9 mouse cellular contexts compared by ENCODE assay signal in genomic region chr5:25497720-25498345, GRCm38 (mm10). TPM values are rescaled to one million over a fixed set of nuclear protein-coding genes. Genes with fewer than 3 reads are reported as not detected.
DNase-seq lines count a peak whose midpoint lies in the region; ATAC-seq and TF ChIP-seq lines count a peak whose summit lies in the region.
"Had no signal": no experiment of that assay in that cellular context is flagged by ENCODE, and none has a peak within 500 bp of the region (broad histone marks: within the 10 kb centered on the region; RNA-seq: fewer than 3 reads in every experiment).

No protein-coding gene starts in this region.

- under 1% methylated on average over 78 of the region's 78 CpGs for WGBS in forebrain, embryonic 15.5 days
- WGBS in hindbrain, embryonic 10.5 days: under 1% methylated on average over 78 of the region's 78 CpGs
- WGBS in lung, postnatal 0 days: 4% methylated on average over 72 of the region's 78 CpGs

- H3K27ac ChIP-seq in ES-E14 (ENCODE audit: insufficient read depth, low read depth, low read length, poor library complexity, severe bottlenecking): peak overlapping the region; percentile 92
- H3K27ac ChIP-seq in forebrain, embryonic 15.5 days (replicated peaks): peak overlapping the region; percentile 99
- peak overlapping the region; percentile 98 for H3K27ac ChIP-seq in hindbrain, embryonic 10.5 days
- peak overlapping the region; percentile 100 for H3K27ac ChIP-seq in lung, postnatal 0 days (ENCODE audit: low read length)

- peak; percentile 23 for ATAC-seq in forebrain, embryonic 15.5 days (replicated peaks)
- peak; percentile 19 for ATAC-seq in lung, postnatal 0 days

- peak overlapping the region; percentile 96 for H3K4me3 ChIP-seq in ES-E14 (ENCODE audit: insufficient read depth in 1 of 2, low read depth in 1 of 2, low read length in 2 of 2, poor library complexity in 1 of 2, severe bottlenecking in 1 of 2)
- peak overlapping the region; percentile 94 for H3K4me3 ChIP-seq in forebrain, embryonic 15.5 days
- peak overlapping the region; percentile 82 for H3K4me3 ChIP-seq in hindbrain, embryonic 10.5 days
- peak overlapping the region; percentile 99 for H3K4me3 ChIP-seq in lung, postnatal 0 days (ENCODE audit: low read depth, low read length)

- H3K9me3 ChIP-seq in ES-E14 (ENCODE audit: control insufficient read depth, insufficient read depth, low read depth, low read length): no peaks in the 10 kb centered on the region
- H3K9me3 ChIP-seq in forebrain, embryonic 15.5 days: no peaks in the 10 kb centered on the region
- H3K9me3 ChIP-seq in hindbrain, embryonic 10.5 days: no peaks in the 10 kb centered on the region
- no peaks in the 10 kb centered on the region for H3K9me3 ChIP-seq in lung, postnatal 0 days (ENCODE audit: low read length)

- H3K4me1 ChIP-seq in ES-E14 (ENCODE audit: control insufficient read depth in 2 of 2, insufficient read depth in 2 of 2, low read length in 2 of 2, poor library complexity in 1 of 2): peaks cover 0 to 4% of the 10 kb centered on the region in 2 experiments; a peak in 1 of 4 replicates
- peaks cover 26% of the 10 kb centered on the region for H3K4me1 ChIP-seq in forebrain, embryonic 15.5 days
- H3K4me1 ChIP-seq in hindbrain, embryonic 10.5 days (replicated peaks): peaks cover 15% of the 10 kb centered on the region
- peaks cover 4% of the 10 kb centered on the region; the same call in 1 of the 2 replicates for H3K4me1 ChIP-seq in lung, postnatal 0 days (ENCODE audit: insufficient read depth, low read depth, low read length)

- no peak for TF ChIP-seq CTCF in lung, postnatal 0 days (IDR thresholded peaks at IDR 0.05)

- H3K36me3 ChIP-seq in ES-E14 (ENCODE audit: control insufficient read depth, insufficient read depth, low read length, poor library complexity, severe bottlenecking): no peaks in the 10 kb centered on the region; the same call in 1 of the 2 replicates
- H3K36me3 ChIP-seq in forebrain, embryonic 15.5 days: no peaks in the 10 kb centered on the region
- no peaks in the 10 kb centered on the region for H3K36me3 ChIP-seq in hindbrain, embryonic 10.5 days
- H3K36me3 ChIP-seq in lung, postnatal 0 days (ENCODE audit: insufficient read depth, low read length): no peaks in the 10 kb centered on the region

- no peaks in the 10 kb centered on the region for H3K27me3 ChIP-seq in forebrain, embryonic 15.5 days
- H3K27me3 ChIP-seq in hindbrain, embryonic 10.5 days (ENCODE audit: insufficient read depth, poor library complexity, severe bottlenecking): no peaks in the 10 kb centered on the region
- H3K27me3 ChIP-seq in lung, postnatal 0 days (replicated peaks; ENCODE audit: insufficient read depth, low read length): no peaks in the 10 kb centered on the region

- in situ Hi-C loops in ES-E14 (cut with MboI; ENCODE audit: low sequenced_read_pairs in 2 of 2, unreplicated experiment in 2 of 2): no loop called here

- peak overlapping the region; percentile 95 for H3K9ac ChIP-seq in ES-E14 (ENCODE audit: insufficient read depth, low read depth, low read length, poor library complexity, severe bottlenecking)
- peak overlapping the region; percentile 83 for H3K9ac ChIP-seq in forebrain, embryonic 15.5 days (replicated peaks)
- H3K9ac ChIP-seq in lung, postnatal 0 days (replicated peaks; ENCODE audit: low read depth): peak overlapping the region; percentile 95

- peak overlapping the region; percentile 60 for H3K4me2 ChIP-seq in forebrain, embryonic 15.5 days (replicated peaks)
- peak overlapping the region; percentile 77 for H3K4me2 ChIP-seq in lung, postnatal 0 days (replicated peaks; ENCODE audit: low read depth, low read length)

- no peak for TF ChIP-seq EP300 in lung, postnatal 0 days (IDR thresholded peaks at IDR 0.05)

- peak; percentile 26 for DNase-seq in ES-E14 (ENCODE audit: low read depth, low spot score)
- peak; percentile 53 for DNase-seq in cerebellum, adult 11 months
- DNase-seq in hindbrain, embryonic 10.5 days (ENCODE audit: low spot score): peak; percentile 61
- DNase-seq in layer of hippocampus, postnatal 14 days (ENCODE audit: low spot score in 2 of 2): peak; percentile 32 to 37
- DNase-seq in lung, postnatal 0 days (ENCODE audit: low spot score): peak; percentile 70
- DNase-seq in retina, postnatal 7 days (ENCODE audit: low read depth, low spot score): peak; percentile 19
- peak; percentile 68 for DNase-seq in urinary bladder, adult 2 months (ENCODE audit: low spot score)

TF ChIP-seq in ES-E14, 5 proteins besides CTCF, POLR2A, EP300 and RAD21:
- TF ChIP-seq MAFK (IDR thresholded peaks at IDR 0.05; ENCODE audit: insufficient read depth, low read depth, low read length) (no peak), CHD2 (IDR thresholded peaks at IDR 0.05; ENCODE audit: low read depth, low read length) (no peak), ZNF384 (IDR thresholded peaks at IDR 0.05; ENCODE audit: low read depth, low read length) (no peak), ZC3H11A (IDR thresholded peaks at IDR 0.05; ENCODE audit: borderline replicate concordance, low read depth, low read length) (no peak), HCFC1 (IDR thresholded peaks at IDR 0.05; ENCODE audit: borderline replicate concordance, insufficient read depth, low read length) (no peak)
TF ChIP-seq in ES-E14: peak in this region for 0.

RNA-seq across cellular contexts. Expression of gene Kmt2c, which starts 0.8 kb away (rescaled TPM):
- 50.6 and 56.7 TPM in 2 replicates for total RNA-seq in ES-E14 (2012; rRNA removed)
- polyA plus RNA-seq in forebrain, embryonic 15.5 days (2015; fragmentation: Nextera tagmentation; extraction: Ambion mirVana): 25.6 and 26.5 TPM in 2 replicates
- polyA plus RNA-seq in hindbrain, embryonic 10.5 days (2016; fragmentation: Nextera tagmentation; extraction: Ambion mirVana): 12.2 and 12.5 TPM in 2 replicates
- 10 to 100 TPM; 79.9 to 88.1 TPM for total RNA-seq in layer of hippocampus, postnatal 14 days (2021)
- polyA plus RNA-seq in lung, postnatal 0 days (2015; fragmentation: Nextera tagmentation; extraction: Ambion mirVana): 9.5 and 12.1 TPM in 2 replicates
- polyA plus RNA-seq in urinary bladder, adult 2 months (2012; rRNA removed): 32.9 and 35.1 TPM in 2 replicates

RNA-seq across cellular contexts. Expression of gene Cct8l1, which starts 18.0 kb away (rescaled TPM):
- total RNA-seq in ES-E14 (2012; rRNA removed): 0.21 and 0.22 TPM in 2 replicates
- polyA plus RNA-seq in forebrain, embryonic 15.5 days (2015; fragmentation: Nextera tagmentation; extraction: Ambion mirVana): 0.31 TPM in 1 of 2 replicates, not detected in the other
- not detected in 2 replicates for polyA plus RNA-seq in hindbrain, embryonic 10.5 days (2016; fragmentation: Nextera tagmentation; extraction: Ambion mirVana)
- total RNA-seq in layer of hippocampus, postnatal 14 days (2021): not detected
- not detected in 2 replicates for polyA plus RNA-seq in lung, postnatal 0 days (2015; fragmentation: Nextera tagmentation; extraction: Ambion mirVana)
- 0.14 TPM in 1 of 2 replicates, not detected in the other for polyA plus RNA-seq in urinary bladder, adult 2 months (2012; rRNA removed)
- total RNA-seq: gastrocnemius, postnatal 4 days had no signal

Comparison
In these comparisons a context has a peak if more than half of its experiments do, and no peak if none do; other contexts are left out.
1. Peak in every context shown above with its lines: DNase-seq, ATAC-seq, H3K4me3 ChIP-seq and H3K27ac ChIP-seq.
2. DNase-seq: peak in every context shown above with its lines; median percentile 70 in lung, postnatal 0 days; 68 in urinary bladder, adult 2 months; 61 in hindbrain, embryonic 10.5 days; 53 in cerebellum, adult 11 months; 34 in layer of hippocampus, postnatal 14 days; 26 in ES-E14; 19 in retina, postnatal 7 days.